Comparison of ENCODE assay signal across 8 mouse cellular contexts in the genomic region with DNA sequence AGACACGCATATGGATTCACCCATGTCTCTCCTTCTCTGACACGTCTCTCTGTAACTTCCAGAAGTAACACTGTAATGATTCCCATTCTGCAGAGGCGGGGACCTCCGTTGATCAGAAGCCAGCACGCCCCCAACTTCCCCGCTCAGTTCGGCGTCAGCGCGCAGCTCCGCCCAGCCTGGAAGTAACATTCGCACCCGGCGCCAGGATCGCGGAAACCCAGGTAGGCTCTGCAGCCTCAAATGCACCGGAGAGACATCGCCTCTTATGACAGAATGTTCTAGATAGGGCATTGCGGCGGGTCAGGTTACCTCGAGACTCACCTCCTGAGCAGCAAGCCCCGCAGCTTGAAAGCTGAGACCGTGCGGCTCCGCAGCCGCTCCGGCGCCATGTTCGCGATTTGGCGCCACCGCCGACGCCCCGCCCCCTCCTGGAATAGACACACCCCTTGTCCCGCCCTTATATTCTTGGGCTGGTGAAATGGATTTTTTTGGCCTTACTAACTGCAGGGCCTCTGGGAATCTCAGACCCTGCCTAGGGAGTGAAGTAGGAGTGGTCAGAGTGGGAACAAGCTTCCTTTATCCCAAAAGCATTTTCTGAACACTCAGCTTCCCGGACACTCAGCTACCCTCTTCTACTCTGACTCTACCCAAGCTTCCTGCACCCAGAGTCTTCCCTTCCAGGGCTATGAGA. TPM values are rescaled to one million over a fixed set of nuclear protein-coding genes. Genes with fewer than 3 reads are reported as not detected.
DNase-seq lines count a peak whose midpoint lies in the region; ATAC-seq lines count a peak whose summit lies in the region.

TSS of gene Pole2 (minus strand) at position 420 of the 691 bp plus-strand sequence.

- H3K4me3 ChIP-seq in intestine, embryonic 15.5 days (replicated peaks) = peak within 1 kb of the TSS; percentile 72

- H3K27me3 ChIP-seq in intestine, embryonic 15.5 days (replicated peaks) = no peaks in the 10 kb centered on the region

- WGBS in intestine, embryonic 15.5 days = under 1% methylated on average over 37 of the region's 37 CpGs

- intact Hi-C loops in left cerebral cortex, postnatal 14 days (cut with DNase I) = no loop called here

- H3K27ac ChIP-seq in intestine, embryonic 15.5 days = peak within 1 kb of the TSS; percentile 89

- H3K9ac ChIP-seq in intestine, embryonic 15.5 days = peak within 1 kb of the TSS; percentile 64

- H3K9me3 ChIP-seq in intestine, embryonic 15.5 days = no peaks in the 10 kb centered on the region

- peaks cover 3% of the 10 kb centered on the region; the same call in 1 of the 2 replicates for H3K36me3 ChIP-seq in intestine, embryonic 15.5 days

- H3K4me1 ChIP-seq in intestine, embryonic 15.5 days (replicated peaks) = no peaks in the 10 kb centered on the region; the same call in 1 of the 2 replicates

- H3K4me2 ChIP-seq in intestine, embryonic 15.5 days (replicated peaks) = peak within 1 kb of the TSS; percentile 59

- ATAC-seq in intestine, embryonic 15.5 days = peak; percentile 98
- ATAC-seq in megakaryocyte-erythroid progenitor cell, adult 5-6 weeks (replicated peaks; ENCODE audit: low FRiP score, low TSS enrichment, poor library complexity, severe bottlenecking) = peak; percentile 95

- DNase-seq in adrenal gland, adult 8-10 months = peak; percentile 69
- peak; percentile 91 for DNase-seq in embryo, embryonic 9.5 days (ENCODE audit: extremely low spot score)
- DNase-seq in gastrocnemius, postnatal 4 days (ENCODE audit: low spot score in 2 of 2) = peak; percentile 88 to 92
- peak; percentile 73 to 84 for DNase-seq in left cerebral cortex, postnatal 14 days (ENCODE audit: low spot score in 2 of 2)
- peak; percentile 83 for DNase-seq in right cerebral cortex, postnatal 25 days
- peak; percentile 89 to 90 for DNase-seq in urinary bladder, postnatal 36 days (ENCODE audit: low spot score in 2 of 2)

RNA-seq across cellular contexts. Expression of gene Pole2, which starts in this region (rescaled TPM):
- 1 to 10 TPM; 1.9 to 2.6 (median 2.4) TPM for total RNA-seq in adrenal gland, adult 8-10 months (2022)
- total RNA-seq in gastrocnemius, postnatal 4 days (2021) = 1 to 10 TPM; 6.1 to 6.9 TPM
- polyA plus RNA-seq in intestine, embryonic 15.5 days (2015; fragmentation: Nextera tagmentation; extraction: Ambion mirVana) = 23.4 and 25.9 TPM in 2 replicates
- under 1 TPM; 0.75 to 0.76 TPM for total RNA-seq in left cerebral cortex, postnatal 14 days (2021)
- 67.3 and 69.2 TPM in 2 replicates for total RNA-seq in megakaryocyte-erythroid progenitor cell, adult 5-6 weeks (2014; fragmentation: Nextera tagmentation)
- total RNA-seq in megakaryocyte-erythroid progenitor cell, adult 5-6 weeks (2017) = 39.8 and 44.5 TPM in 2 replicates

Comparison
In these comparisons a context has a peak if more than half of its experiments do, and no peak if none do; other contexts are left out.
1. Peak in every context shown above with its lines: DNase-seq, ATAC-seq, H3K4me3 ChIP-seq and H3K27ac ChIP-seq.
2. RNA of gene Pole2 (total RNA-seq): 39.8 to 69.2 TPM in megakaryocyte-erythroid progenitor cell, adult 5-6 weeks; 6.1 to 6.9 TPM in gastrocnemius, postnatal 4 days, 1.9 to 2.6 TPM in adrenal gland, adult 8-10 months and 0.75 to 0.76 TPM in left cerebral cortex, postnatal 14 days; every median in the first group is over 4 times any median in the second.
3. Peak in DNase-seq in left cerebral cortex, postnatal 14 days; RNA of the gene not detected or under 1 TPM.